8 mouse cellular contexts compared by ENCODE assay signal in genomic region chr6:134829786-134830700, GRCm38 (mm10). TPM values are rescaled to one million over a fixed set of nuclear protein-coding genes. Genes with fewer than 3 reads are reported as not detected.
DNase-seq lines count a peak whose midpoint lies in the region; ATAC-seq and TF ChIP-seq lines count a peak whose summit lies in the region.

Crebl2 (plus strand) TSS chr6:134830154.

- DNase-seq in 3T3-L1 (ENCODE audit: low read depth, low spot score): peak; percentile 100
- peak; percentile 98 to 99 for DNase-seq in adrenal gland, postnatal 4 days (ENCODE audit: low spot score in 2 of 2)
- peak; percentile 100 for DNase-seq in embryonic facial prominence, embryonic 14.5 days (ENCODE audit: low spot score)
- peak; percentile 100 for DNase-seq in heart, adult 2 months
- peak; percentile 99 to 100 for DNase-seq in kidney, adult 8-10 months
- DNase-seq in spleen, postnatal 10 days (ENCODE audit: low spot score in 2 of 2): peak; percentile 99 to 100

- peak; percentile 99 for ATAC-seq in embryonic facial prominence, embryonic 14.5 days (ENCODE audit: low read depth)
- ATAC-seq in limb, embryonic 13.5 days (ENCODE audit: low FRiP score, low read depth): peak; percentile 98
- peak; percentile 98 for ATAC-seq in midbrain, embryonic 16.5 days

- peak; percentile 78 for TF ChIP-seq EP300 in heart, adult 2 months (IDR thresholded peaks at IDR 0.05; ENCODE audit: insufficient read depth, low read depth, low read length)

- H3K79me2 ChIP-seq in heart, adult 2 months (replicated peaks; ENCODE audit: control insufficient read depth, insufficient read depth, low read length): no peaks in the 10 kb centered on the region

- H3K27me3 ChIP-seq in embryonic facial prominence, embryonic 14.5 days (replicated peaks; ENCODE audit: control insufficient read depth, insufficient read depth, low read length): no peaks in the 10 kb centered on the region
- H3K27me3 ChIP-seq in heart, adult 2 months (ENCODE audit: control insufficient read depth, insufficient read depth, low read length): no peaks in the 10 kb centered on the region
- no peaks in the 10 kb centered on the region for H3K27me3 ChIP-seq in limb, embryonic 13.5 days
- no peaks in the 10 kb centered on the region for H3K27me3 ChIP-seq in midbrain, embryonic 16.5 days (ENCODE audit: control insufficient read depth, insufficient read depth, low read depth, low read length)

- H3K27ac ChIP-seq in embryonic facial prominence, embryonic 14.5 days (replicated peaks; ENCODE audit: low read depth, low read length): peak within 1 kb of the TSS; percentile 95
- H3K27ac ChIP-seq in heart, adult 2 months: peak within 1 kb of the TSS; percentile 94
- H3K27ac ChIP-seq in limb, embryonic 13.5 days: peak within 1 kb of the TSS; percentile 90
- H3K27ac ChIP-seq in midbrain, embryonic 16.5 days (ENCODE audit: low read length): peak within 1 kb of the TSS; percentile 89

- H3K4me3 ChIP-seq in embryonic facial prominence, embryonic 14.5 days (ENCODE audit: low read depth, low read length): peak within 1 kb of the TSS; percentile 79
- H3K4me3 ChIP-seq in heart, adult 2 months: peak within 1 kb of the TSS; percentile 70
- H3K4me3 ChIP-seq in limb, embryonic 13.5 days: peak within 1 kb of the TSS; percentile 70
- peak within 1 kb of the TSS; percentile 80 for H3K4me3 ChIP-seq in midbrain, embryonic 16.5 days (ENCODE audit: low read depth, low read length)

- H3K4me2 ChIP-seq in embryonic facial prominence, embryonic 14.5 days (ENCODE audit: low read depth, low read length): peak within 1 kb of the TSS; percentile 84
- H3K4me2 ChIP-seq in limb, embryonic 13.5 days (replicated peaks): peak within 1 kb of the TSS; percentile 85
- peak within 1 kb of the TSS; percentile 85 for H3K4me2 ChIP-seq in midbrain, embryonic 16.5 days (ENCODE audit: low read length)

- intact Hi-C loops in heart, adult 2 months (cut with DNase I): loop anchor here (1.0 to 5.0 kb wide), 4 partner anchors 37 to 263 kb away; partner anchors contain the start of genes Gpr19 and Lrp6

- H3K4me1 ChIP-seq in embryonic facial prominence, embryonic 14.5 days (ENCODE audit: control insufficient read depth, insufficient read depth, low read length): peaks cover 9% of the 10 kb centered on the region; the same call in 1 of the 2 replicates
- H3K4me1 ChIP-seq in heart, adult 2 months (ENCODE audit: control insufficient read depth, insufficient read depth, low read length): peaks cover 3% of the 10 kb centered on the region
- peaks cover 11% of the 10 kb centered on the region for H3K4me1 ChIP-seq in limb, embryonic 13.5 days
- peaks cover 10% of the 10 kb centered on the region for H3K4me1 ChIP-seq in midbrain, embryonic 16.5 days (ENCODE audit: control insufficient read depth, insufficient read depth, low read length)

- no peaks in the 10 kb centered on the region for H3K36me3 ChIP-seq in embryonic facial prominence, embryonic 14.5 days (ENCODE audit: control insufficient read depth, insufficient read depth, low read length)
- H3K36me3 ChIP-seq in heart, adult 2 months (ENCODE audit: control insufficient read depth, insufficient read depth, low read length): peaks cover 3% of the 10 kb centered on the region; the same call in 1 of the 2 replicates
- H3K36me3 ChIP-seq in limb, embryonic 13.5 days: no peaks in the 10 kb centered on the region
- no peaks in the 10 kb centered on the region for H3K36me3 ChIP-seq in midbrain, embryonic 16.5 days (ENCODE audit: control insufficient read depth, insufficient read depth, low read length)

- WGBS in embryonic facial prominence, embryonic 14.5 days: under 1% methylated on average over 40 of the region's 58 CpGs
- under 1% methylated on average over 58 of the region's 58 CpGs for WGBS in heart, adult 2 months
- under 1% methylated on average over 51 of the region's 58 CpGs for WGBS in limb, embryonic 13.5 days
- under 1% methylated on average over 52 of the region's 58 CpGs for WGBS in midbrain, embryonic 16.5 days

- TF ChIP-seq CTCF in heart, adult 2 months (IDR thresholded peaks at IDR 0.05): peak; percentile 55

- H3K9me3 ChIP-seq in embryonic facial prominence, embryonic 14.5 days (ENCODE audit: control insufficient read depth, low read length): no peaks in the 10 kb centered on the region
- no peaks in the 10 kb centered on the region for H3K9me3 ChIP-seq in limb, embryonic 13.5 days
- no peaks in the 10 kb centered on the region for H3K9me3 ChIP-seq in midbrain, embryonic 16.5 days (replicated peaks; ENCODE audit: control insufficient read depth, low read length, poor library complexity, severe bottlenecking)

- TF ChIP-seq POLR2A in heart, adult 2 months (IDR thresholded peaks at IDR 0.05; ENCODE audit: insufficient read depth, low read depth, low read length): peak; percentile 79

- H3K9ac ChIP-seq in embryonic facial prominence, embryonic 14.5 days (ENCODE audit: low read depth, low read length): peak within 1 kb of the TSS; percentile 87
- H3K9ac ChIP-seq in heart, adult 2 months (ENCODE audit: low read depth, low read length): peak within 1 kb of the TSS; percentile 84
- peak within 1 kb of the TSS; percentile 73 for H3K9ac ChIP-seq in limb, embryonic 13.5 days
- peak within 1 kb of the TSS; percentile 93 for H3K9ac ChIP-seq in midbrain, embryonic 16.5 days (ENCODE audit: low read depth, low read length)

RNA-seq across cellular contexts. Expression of gene Crebl2, which starts in this region (rescaled TPM):
- total RNA-seq in adrenal gland, postnatal 4 days (2021): 10 to 100 TPM; 15.5 to 19.8 TPM
- 1.9 and 2.0 TPM in 2 replicates for polyA plus RNA-seq in embryonic facial prominence, embryonic 14.5 days (2014; fragmentation: Nextera tagmentation; extraction: Ambion mirVana)
- total RNA-seq in heart, adult 2 months (2021): 10 to 100 TPM; 12.2 to 16.2 TPM
- polyA plus RNA-seq in heart, adult 2 months (2012; rRNA removed): 9.2 and 15.3 TPM in 2 replicates
- 2.6 and 3.0 TPM in 2 replicates for polyA plus RNA-seq in limb, embryonic 13.5 days (2015; fragmentation: Nextera tagmentation; extraction: Ambion mirVana)
- 4.3 and 4.8 TPM in 2 replicates for polyA plus RNA-seq in midbrain, embryonic 16.5 days (2015; fragmentation: Nextera tagmentation; extraction: Ambion mirVana)

Comparison
In these comparisons a context has a peak if more than half of its experiments do, and no peak if none do; other contexts are left out.
1. Peak in every context shown above with its lines: DNase-seq, ATAC-seq, H3K4me3 ChIP-seq and H3K27ac ChIP-seq.